Mouse (Mus musculus) retina, embryonic 14.5 days (tissue): ENCODE measurements around the gene Ankrd52.

Experiments used
- DNase-seq: peaks from one replicate; pipeline ENCODE4 v3.0.0-alpha.2; 2015; ENCODE audit warnings: low spot score

Ankrd52 gene

GRCm38 (mm10) chr10:128440407-128440806, 63.5 kb downstream of the Ankrd52 start:
- peak; percentile 53 for DNase-seq

GRCm38 (mm10) chr10:128441324-128442119, 64.6 kb downstream of the Ankrd52 start:
- DNase-seq, result no peak

- DNase-seq, result no peak
Observed at GRCm38 (mm10) chr10:128442718-128443117, 65.8 kb downstream of the Ankrd52 start.

- no peak for DNase-seq
Observed at GRCm38 (mm10) chr10:128444354-128444753, 67.4 kb downstream of the Ankrd52 start.

- DNase-seq, result no peak
Observed at GRCm38 (mm10) chr10:128445407-128445806, 68.5 kb downstream of the Ankrd52 start.

- DNase-seq, result no peak
Observed at GRCm38 (mm10) chr10:128451014-128451413, 74.1 kb downstream of the Ankrd52 start.

GRCm38 (mm10) chr10:128454471-128454870, 77.6 kb downstream of the Ankrd52 start:
- DNase-seq, result no peak

- DNase-seq, result peak; percentile 93
Observed at GRCm38 (mm10) chr10:128455280-128455679, 78.4 kb downstream of the Ankrd52 start.

- DNase-seq, result no peak
Observed at GRCm38 (mm10) chr10:128457676-128458075, 80.8 kb downstream of the Ankrd52 start.
